Mouse (Mus musculus): ENCODE measurements at regions not wholly inside any gene's neighbourhood (a gene's known extent, or its start where the extent isn't known, plus 50 kb on each side); places are given as distances from the start of the nearest gene placed in this dataset.

DNA sequence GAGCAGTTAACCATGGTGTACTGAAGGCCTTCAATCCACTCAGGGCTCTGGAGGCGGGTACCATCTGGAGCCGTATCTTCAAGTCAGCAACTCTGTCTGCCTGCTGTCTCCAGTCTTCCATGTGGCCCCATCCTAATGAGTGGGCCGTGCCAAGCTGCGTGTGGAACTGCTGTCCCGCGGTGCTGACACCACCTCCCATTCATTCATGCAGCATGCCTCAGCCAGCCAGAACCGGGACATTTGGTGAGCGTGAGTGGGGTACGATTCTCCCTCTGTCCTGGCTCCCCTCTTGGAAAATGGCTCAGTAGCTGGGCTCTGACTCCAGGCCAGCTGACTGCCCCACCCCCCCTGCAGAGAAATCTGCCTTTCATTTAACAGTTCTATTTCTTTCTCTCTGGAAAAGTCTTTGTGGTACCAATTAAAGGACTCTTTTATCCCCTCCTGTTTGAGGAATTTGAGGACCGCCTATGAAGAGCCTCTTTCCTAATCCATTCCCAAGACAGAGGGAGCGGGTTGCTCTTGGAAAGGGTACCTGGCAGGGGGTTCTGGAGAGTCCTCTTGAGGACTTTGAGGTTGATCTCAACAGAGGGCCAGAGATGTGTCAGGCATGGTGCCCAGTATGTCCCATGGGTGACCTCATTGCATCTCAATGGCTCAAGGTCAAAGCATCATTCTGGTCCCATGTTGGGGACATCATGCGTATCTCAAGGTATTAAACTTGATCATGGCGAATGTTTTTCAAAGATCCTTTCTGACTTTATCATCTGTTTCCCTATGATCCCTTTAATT is 55.5 kb upstream of the Brd7 start:
- no peak for DNase-seq (ENCODE audit: low spot score)

DNA sequence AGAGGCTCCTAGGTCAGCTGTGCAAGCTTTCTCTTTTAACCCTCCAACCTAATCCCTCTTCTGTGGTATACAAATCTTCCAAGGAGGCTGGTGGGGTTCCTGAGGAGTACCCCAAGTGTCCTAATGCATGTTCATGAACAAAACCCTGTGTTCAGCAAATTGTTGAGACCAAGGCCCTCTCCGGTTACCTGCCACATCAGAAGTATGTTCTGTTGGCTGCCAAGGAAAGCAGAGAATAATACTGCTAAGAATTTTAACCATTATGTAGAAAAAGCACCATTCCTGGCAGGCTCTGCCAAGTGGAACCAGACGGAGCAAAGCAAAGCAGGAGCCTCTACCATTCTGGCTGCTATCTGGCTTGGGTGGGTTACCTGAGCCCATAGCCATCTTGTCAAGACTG is 61.3 kb upstream of the Brd7 start:
- DNase-seq (ENCODE audit: low spot score): no peak

DNA sequence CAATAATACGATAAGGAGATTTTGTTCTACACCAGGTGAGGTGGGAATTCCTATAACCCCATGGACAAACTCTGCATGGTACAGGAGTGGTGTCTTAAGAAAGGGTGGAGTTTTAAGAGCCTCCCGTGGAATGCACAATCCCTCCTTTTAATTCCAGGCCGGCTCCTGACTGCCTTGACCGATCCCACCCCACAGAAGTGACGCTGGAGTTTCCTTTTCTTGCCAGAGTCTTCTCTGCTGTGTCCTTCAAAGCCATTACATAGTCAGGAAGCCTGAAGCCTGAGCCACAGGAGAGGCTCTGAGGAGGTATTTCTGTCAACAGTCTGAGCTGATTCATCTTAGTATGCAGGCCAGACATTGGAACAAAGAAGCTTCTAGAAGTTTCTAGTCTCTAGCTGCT is 66.6 kb upstream of the Brd7 start:
- DNase-seq (ENCODE audit: low spot score): no peak

DNA sequence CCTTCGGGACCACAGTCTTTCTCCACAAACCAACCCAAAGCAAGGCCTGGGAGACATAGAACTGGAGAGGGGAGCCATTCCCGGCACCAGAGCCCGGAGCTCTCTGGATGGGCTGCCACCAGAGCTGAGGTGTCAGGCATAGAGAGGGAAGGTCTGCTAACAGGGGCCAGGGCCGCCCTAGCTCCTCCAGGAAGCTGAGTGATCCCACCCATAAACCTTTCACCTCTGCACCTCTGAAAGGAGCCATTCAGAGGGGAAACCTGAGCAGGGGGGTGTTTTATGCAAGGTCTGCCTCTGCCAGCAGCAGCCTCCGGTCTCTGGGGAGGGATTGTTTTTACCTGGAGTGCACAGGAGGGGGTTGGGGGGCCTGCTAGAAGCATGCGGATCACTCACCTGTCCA is 69.4 kb upstream of the Brd7 start:
- no peak for DNase-seq (ENCODE audit: low spot score)

GRCm38 (mm10) chr8:88435686-88436085 is 73.7 kb upstream of the Brd7 start:
- no peak for DNase-seq (ENCODE audit: low spot score)

DNA sequence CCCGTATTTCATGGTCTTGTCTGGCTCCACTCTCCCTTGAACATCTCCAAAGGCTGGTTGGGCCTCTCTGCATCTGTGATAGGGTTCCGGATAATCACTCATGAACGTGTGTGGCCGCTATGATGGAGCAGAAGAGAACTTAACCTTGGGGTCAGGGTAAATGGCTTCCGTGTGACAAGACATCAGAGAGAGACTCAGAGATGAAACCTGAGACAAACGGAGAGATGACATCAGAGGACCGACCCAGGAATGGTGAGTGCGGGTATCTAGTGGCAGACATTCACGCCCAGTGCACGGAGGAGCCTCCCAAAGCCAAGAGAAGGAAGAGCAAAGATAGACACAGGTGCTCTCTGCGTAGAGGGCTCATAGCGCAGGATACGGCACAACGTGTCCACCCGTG is 78.2 kb upstream of the Brd7 start:
- DNase-seq (ENCODE audit: low spot score): no peak

DNA sequence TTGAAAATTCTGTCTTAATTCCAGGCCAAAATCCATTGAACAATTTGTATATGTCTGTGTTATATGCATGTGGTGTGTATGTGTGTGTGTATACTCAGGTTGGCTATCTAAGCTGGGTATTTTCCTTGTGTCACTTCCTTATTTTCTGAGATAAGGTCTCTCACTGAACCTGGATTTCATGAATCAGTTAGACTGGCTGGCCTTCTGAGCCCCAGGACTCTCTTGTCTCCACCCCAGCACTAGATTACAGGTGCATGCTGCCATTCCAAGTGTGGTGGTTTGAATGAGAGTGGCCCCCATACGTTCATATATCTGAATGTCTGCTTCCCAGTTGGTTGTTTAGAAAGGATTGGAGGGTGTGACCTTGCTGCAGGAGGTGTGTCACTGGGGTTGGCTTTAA is 77.8 kb upstream of the Nkd1 start:
- DNase-seq (ENCODE audit: low spot score): no peak

DNA sequence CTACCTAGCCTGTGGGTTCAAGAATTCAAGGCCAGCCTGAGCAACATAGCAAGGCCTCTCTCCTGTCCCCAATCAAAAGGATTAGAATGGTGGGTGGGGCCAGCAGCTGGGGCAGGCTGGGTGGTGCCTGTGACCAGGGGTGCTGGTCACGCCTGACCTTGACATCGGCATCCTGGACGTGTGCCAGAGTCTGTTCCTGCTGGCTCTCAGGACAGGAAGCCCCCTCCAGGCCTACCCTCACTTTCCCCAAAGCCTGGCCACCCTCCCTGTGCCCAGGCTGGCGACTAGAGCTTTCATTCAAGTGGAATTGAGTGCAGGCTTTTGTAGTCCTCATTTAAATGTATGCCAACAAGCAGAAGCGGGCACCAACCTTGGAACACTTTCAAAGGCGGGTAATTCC is 73.7 kb upstream of the Nkd1 start:
- no peak for DNase-seq (ENCODE audit: low spot score)

DNA sequence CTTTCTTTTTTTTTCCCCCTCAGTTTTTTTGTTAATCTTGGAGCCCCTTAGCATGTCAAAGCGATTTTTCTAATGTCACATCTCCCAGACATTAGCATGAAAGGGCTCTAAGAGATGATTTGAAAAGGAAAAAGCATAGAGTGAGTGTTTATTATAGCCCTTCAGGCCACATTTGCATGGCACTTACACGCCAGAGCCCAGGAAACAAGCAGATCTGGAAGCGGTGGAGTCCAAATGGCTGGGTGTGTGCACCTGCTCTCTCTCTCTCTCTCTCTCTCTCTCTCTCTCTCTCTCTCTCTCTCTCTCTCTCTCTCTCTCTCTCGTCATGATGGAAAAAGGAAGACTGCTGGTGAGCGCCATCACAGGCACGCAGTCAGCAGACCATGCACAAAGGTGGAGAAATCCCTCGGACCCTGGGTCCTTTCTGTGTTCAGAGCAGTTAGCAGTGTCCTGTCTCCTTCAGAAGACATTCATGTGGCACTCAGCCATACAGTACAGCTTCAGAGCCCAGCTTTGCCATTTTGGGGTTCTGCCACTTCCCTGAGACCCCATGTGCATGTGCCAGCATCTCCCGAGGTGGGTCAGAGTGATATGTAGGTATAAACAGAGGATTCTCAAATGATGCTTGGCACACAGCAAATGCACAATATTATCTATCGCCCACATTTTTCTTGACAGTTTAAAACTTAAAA is 73.2 kb upstream of the Nkd1 start:
- no peak for DNase-seq (ENCODE audit: low spot score)

DNA sequence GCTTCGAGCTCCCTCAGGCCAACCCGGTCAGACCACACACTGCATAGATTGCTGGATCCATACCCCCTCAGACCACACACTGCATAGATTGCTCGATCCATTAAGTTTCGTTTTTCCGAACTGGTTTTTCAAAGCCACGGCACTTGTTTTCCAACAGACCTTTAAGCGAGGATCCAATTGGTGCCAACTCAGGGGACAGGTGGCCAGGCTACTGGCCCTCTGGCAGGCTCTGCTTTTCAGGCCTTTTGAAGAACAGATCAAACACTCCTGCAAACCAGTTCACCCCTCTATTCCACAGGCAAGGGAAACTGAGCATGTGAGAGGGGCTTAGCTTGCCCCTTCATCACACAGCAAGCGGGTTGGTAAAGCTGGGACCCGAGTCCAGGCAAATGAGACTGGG is 72.2 kb upstream of the Nkd1 start:
- DNase-seq (ENCODE audit: low spot score): no peak

DNA sequence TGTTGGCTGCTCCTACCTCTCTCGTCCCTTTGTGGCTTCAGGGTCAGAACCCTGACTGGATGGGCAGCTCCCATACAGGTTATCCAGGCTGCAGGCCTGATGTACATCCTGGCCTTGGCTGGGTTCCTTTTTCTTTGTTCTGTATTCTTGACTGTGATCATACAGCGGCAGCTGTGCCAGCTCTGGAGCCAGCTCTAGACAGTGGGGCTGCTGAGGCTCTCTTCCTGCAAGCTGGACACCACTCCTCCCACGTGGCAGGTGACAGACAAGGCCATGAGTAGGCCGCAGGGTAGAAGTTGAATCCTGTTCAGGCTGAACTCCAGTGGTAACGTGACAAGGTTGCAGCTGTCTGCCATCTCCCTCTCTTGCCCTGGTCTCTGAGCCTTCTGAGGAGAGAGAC is 71.6 kb upstream of the Nkd1 start:
- DNase-seq (ENCODE audit: low spot score): no peak

DNA sequence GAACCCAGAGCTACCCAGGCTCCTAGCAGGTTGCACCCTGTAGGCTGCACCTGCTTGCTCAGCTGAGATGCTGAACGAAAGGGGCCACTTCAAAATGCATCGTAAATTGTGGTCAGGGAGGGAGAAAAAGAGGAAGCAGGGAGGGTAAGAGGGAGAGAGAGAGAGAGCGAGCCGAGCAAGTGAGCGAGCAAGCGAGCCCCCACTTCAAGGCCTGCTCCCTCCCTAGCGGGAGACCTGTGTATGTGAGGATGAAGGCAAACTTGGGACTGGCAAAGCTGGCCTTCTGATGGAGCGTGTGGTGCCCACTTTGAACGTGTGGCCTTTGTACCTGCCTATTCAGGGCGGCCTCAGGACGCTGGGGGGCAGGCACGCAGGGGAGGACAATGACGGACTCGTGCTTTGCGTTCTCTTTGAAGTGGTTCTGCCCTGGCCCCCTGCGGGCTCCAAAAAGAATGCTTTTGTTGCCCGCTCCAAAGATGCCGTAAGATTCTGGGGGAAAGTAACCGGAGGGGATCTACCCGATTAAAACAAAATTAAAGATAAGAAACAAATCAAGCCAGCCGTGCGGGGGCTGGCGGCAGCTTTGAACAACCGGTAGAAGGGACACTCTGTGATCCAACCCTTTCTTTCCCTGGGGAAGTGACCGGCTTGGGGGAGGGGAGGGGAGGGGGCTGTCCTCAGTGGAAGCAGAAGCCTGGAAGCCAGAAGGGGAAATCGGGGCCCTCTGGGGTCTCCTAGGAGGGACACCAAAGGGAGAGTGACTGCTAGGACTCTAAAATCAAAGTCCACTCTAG is 70.1 kb upstream of the Nkd1 start:
- no peak for DNase-seq (ENCODE audit: low spot score)

DNA sequence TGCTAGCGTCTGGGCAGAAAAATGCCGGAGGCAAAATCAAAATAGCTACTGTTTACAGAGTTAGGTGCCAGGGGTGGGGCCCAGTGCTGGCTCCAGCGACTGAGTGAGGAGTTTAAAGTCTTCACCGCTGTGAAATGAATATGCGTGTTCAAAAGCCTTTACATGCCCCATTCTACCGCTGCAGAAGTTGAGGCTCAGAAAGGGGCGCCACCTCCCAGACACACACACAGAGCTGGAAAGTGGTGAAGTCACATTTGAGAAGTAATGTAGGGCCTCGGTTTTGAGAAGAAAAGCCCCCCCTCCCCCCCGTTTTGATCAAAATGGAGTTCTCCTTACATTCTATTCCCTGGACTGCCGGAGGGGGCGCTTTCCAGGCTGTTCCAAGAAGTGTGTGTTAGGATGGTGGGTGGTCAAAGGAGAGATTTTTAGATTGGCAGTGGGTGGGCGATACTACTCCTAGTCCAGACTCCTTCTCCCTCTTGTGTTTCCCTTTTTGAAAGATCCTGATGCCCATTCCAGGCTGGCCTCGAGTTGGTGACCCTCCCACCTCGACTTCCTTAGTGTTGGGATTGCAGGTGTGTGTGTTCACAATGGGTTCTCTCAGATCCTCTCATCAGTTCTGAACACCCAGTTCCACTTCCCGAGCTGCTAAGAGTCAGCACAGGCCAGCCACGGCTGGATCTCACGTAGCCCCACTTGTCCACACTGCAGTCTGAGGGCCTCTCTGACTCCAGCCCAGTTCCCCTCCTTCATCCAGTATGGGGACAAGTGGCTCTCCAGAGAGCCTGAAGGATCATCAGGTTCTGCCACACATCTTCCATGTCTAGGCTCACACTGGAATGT is 69.3 kb upstream of the Nkd1 start:
- no peak for DNase-seq (ENCODE audit: low spot score)

DNA sequence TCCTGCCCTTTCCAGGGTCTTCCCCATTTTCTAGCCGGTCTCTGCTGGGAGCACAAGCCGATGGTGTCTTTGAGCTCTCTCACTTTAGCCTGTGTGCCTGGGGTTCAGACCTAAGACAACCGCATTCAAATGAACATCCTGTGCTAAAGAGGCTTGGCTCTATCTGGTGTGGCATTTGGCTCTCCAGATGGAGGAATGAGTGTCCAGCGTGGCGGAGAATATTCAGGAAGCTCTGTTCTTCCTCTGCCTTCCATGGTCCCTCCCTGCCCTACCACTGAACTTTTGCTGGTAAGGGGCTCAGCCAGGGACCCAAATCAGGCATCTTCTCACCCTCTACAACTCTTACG is 68.7 kb upstream of the Nkd1 start:
- no peak for DNase-seq (ENCODE audit: low spot score)

DNA sequence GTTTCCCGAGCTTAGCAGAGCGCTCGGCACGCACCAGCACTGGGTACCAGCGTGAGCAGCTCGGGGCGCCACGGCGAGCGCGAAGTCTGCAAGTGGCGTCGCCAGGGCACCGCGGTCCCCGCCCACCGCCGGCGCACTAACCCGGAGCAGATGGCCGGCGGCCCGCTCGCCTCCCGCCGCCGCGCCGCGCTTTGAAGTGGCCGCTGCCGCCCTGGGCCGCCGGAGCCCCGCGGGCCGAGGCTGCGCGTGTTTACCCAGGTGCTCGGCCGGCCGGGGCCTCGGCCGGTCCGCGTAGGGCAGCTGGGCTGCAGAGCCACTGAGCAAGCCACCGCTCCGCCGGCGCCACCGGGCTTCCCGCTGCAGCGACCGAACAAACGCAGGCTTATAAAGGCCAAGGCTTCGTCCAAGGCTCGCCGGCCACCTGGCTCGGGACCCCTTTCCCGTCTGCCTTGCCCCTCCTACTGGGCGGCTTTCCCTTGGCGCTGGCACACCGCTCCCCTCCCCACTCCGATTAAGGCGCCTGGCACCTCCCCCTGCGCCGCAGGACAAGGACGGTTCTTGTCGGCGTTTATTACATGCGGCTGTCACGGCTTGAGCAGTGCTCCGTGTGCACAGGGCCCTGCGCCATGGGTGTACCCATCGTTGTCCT is 67.0 kb upstream of the Nkd1 start:
- DNase-seq (ENCODE audit: low spot score): peak; percentile 26

DNA sequence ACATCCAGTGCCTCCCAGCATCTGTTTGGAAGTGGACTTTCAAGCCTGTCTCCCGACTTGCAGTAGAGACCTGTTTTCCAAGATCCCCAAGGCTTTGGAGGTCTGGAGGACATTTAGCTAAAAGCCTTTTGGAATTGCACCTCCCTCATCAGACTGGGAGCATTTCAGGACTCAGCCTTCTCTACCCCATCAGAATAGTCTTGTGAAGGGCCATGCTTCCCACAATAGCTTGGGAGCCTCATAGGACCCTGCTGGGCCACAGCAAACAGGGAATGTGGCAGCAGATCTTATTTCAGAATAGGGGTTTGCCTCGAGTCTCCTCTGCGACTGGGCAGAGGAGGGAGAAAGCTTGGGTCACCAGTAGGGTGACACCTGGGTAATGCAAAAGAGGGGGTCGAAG is 66.2 kb upstream of the Nkd1 start:
- no peak for DNase-seq (ENCODE audit: low spot score)

GRCm38 (mm10) chr8:88455434-88456020 is 65.6 kb upstream of the Nkd1 start:
- peak; percentile 19 for DNase-seq (ENCODE audit: low spot score)

DNA sequence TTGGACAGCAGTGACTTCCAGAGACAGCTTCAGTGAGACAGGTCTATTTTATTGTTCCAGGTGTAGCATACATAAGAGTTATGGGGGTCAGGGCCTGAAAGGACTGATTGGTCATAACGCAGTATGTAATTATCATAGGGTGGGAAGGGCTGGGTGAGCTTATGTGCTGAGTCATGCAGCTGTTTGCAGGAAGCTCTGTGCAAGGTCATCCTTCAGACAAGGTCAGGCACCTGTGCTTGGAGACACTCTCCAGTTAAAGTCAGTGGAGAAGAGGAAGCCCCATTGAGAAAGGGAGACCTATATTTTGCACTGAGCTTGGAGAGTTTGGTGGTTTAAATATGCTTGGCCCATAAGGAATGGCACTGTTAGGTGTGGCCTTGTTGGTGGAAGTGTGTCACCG is 62.0 kb upstream of the Nkd1 start:
- DNase-seq (ENCODE audit: low spot score): no peak

- DNase-seq (ENCODE audit: low spot score): no peak
Measured at GRCm38 (mm10) chr8:88467756-88468155, 53.4 kb upstream of the Nkd1 start.

DNA sequence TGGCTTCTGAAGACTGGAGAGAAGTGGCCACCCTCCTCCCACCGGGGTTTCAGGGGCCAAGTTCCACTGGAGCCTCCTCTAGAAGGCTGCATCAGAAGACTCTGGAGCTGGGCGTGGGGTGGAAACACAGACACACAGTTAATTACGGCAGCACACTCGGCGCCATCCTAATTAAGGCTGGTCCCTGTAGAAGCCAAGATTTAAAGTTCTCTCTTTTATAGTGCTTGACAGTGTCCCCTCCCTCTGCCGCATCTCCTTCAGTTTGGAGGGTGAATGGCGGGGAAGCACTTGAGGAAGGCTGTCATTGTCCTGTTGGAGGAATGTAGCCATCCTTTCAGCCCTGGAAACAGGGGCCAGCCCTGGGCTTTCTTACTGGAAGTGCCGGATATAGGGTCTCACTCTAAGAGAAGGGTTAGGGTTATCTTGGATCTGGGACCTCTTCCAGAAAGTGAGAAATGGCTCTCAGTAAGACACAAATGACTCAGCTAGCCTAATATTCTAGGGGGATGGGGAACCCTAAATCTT is 50.2 kb upstream of the Nkd1 start:
- DNase-seq (ENCODE audit: low spot score): no peak

All from ovary, adult 18-20 months (tissue).